In the genomic region with DNA sequence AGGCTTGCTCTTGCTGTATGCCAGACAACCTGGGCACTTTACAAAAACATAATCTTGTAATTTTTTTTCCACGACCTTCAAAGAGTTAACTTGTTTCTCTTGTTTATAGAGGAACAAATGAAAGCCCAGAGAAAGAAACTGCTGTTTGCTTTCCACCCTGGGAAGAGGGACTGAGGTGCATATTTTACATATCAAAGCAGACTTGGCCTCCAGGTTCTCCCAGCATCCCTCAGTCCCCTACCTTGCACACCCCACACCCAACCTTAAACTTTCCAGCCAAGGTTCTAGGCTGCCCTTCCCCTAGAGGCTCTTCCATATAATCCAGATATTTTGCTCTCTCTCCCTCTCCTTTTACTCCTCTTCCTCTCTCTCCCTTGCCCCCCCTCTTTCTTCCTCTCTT, we compare ENCODE assay signal across 18 mouse cellular contexts.
DNase-seq lines count a peak whose midpoint lies in the region; ATAC-seq lines count a peak whose summit lies in the region.
"Had no signal": no experiment of that assay in that cellular context is flagged by ENCODE, and none has a peak within 500 bp of the region (broad histone marks: within the 10 kb centered on the region; RNA-seq: fewer than 3 reads in every experiment).

No protein-coding gene starts in this region.

- H3K36me3 ChIP-seq in forebrain, embryonic 13.5 days (ENCODE audit: poor library complexity, severe bottlenecking) = no peaks in the 10 kb centered on the region
- H3K36me3 ChIP-seq in forebrain, embryonic 11.5 days (ENCODE audit: control insufficient read depth, insufficient read depth, low read length) = no peaks in the 10 kb centered on the region
- H3K36me3 ChIP-seq in midbrain, embryonic 11.5 days (ENCODE audit: control insufficient read depth, insufficient read depth, low read length) = no peaks in the 10 kb centered on the region
- H3K36me3 ChIP-seq in midbrain, embryonic 16.5 days (ENCODE audit: control insufficient read depth, insufficient read depth, low read length) = no peaks in the 10 kb centered on the region
- H3K36me3 ChIP-seq: embryonic facial prominence, embryonic 10.5 days; G1E; heart, embryonic 12.5 days; hindbrain, embryonic 15.5 days had no signal

- no peak overlapping the region for H3K4me3 ChIP-seq in forebrain, embryonic 13.5 days
- no peak overlapping the region for H3K4me3 ChIP-seq in forebrain, embryonic 11.5 days (ENCODE audit: low read depth, low read length)
- H3K4me3 ChIP-seq in midbrain, embryonic 11.5 days (ENCODE audit: low read depth, low read length) = no peak overlapping the region
- H3K4me3 ChIP-seq in midbrain, embryonic 16.5 days (ENCODE audit: low read depth, low read length) = no peak overlapping the region
- H3K4me3 ChIP-seq: embryonic facial prominence, embryonic 10.5 days; heart, embryonic 12.5 days; hindbrain, embryonic 15.5 days had no signal

- H3K27me3 ChIP-seq in forebrain, embryonic 13.5 days = no peaks in the 10 kb centered on the region
- H3K27me3 ChIP-seq in forebrain, embryonic 11.5 days (ENCODE audit: control insufficient read depth, insufficient read depth, low read length) = no peaks in the 10 kb centered on the region
- H3K27me3 ChIP-seq in midbrain, embryonic 11.5 days (ENCODE audit: control insufficient read depth, insufficient read depth, low read length) = no peaks in the 10 kb centered on the region
- no peaks in the 10 kb centered on the region for H3K27me3 ChIP-seq in midbrain, embryonic 16.5 days (ENCODE audit: control insufficient read depth, insufficient read depth, low read depth, low read length)
- H3K27me3 ChIP-seq: CH12.LX had no signal

- H3K27ac ChIP-seq in forebrain, embryonic 13.5 days = peak overlapping the region; percentile 88
- H3K27ac ChIP-seq in forebrain, embryonic 11.5 days (ENCODE audit: low read depth, low read length) = no peak overlapping the region
- no peak overlapping the region for H3K27ac ChIP-seq in midbrain, embryonic 11.5 days (ENCODE audit: low read depth, low read length)
- no peak overlapping the region for H3K27ac ChIP-seq in midbrain, embryonic 16.5 days (ENCODE audit: low read length)
- H3K27ac ChIP-seq: embryonic facial prominence, embryonic 10.5 days; hindbrain, embryonic 15.5 days had no signal

- peaks cover 15% of the 10 kb centered on the region for H3K9me3 ChIP-seq in forebrain, embryonic 13.5 days (replicated peaks)
- H3K9me3 ChIP-seq in forebrain, embryonic 11.5 days (ENCODE audit: control insufficient read depth, low read length) = no peaks in the 10 kb centered on the region; the same call in 1 of the 2 replicates
- H3K9me3 ChIP-seq in midbrain, embryonic 11.5 days (ENCODE audit: control insufficient read depth, low read length) = no peaks in the 10 kb centered on the region
- peaks cover 6% of the 10 kb centered on the region for H3K9me3 ChIP-seq in midbrain, embryonic 16.5 days (replicated peaks; ENCODE audit: control insufficient read depth, low read length, poor library complexity, severe bottlenecking)
- H3K9me3 ChIP-seq: hindbrain, embryonic 15.5 days had no signal

- peaks cover 28% of the 10 kb centered on the region for H3K4me1 ChIP-seq in forebrain, embryonic 13.5 days
- peaks cover 14% of the 10 kb centered on the region for H3K4me1 ChIP-seq in forebrain, embryonic 11.5 days (replicated peaks; ENCODE audit: control insufficient read depth, insufficient read depth, low read length)
- H3K4me1 ChIP-seq in midbrain, embryonic 11.5 days (ENCODE audit: control insufficient read depth, insufficient read depth, low read length) = peaks cover 21% of the 10 kb centered on the region
- peaks cover 8% of the 10 kb centered on the region; the same call in 1 of the 2 replicates for H3K4me1 ChIP-seq in midbrain, embryonic 16.5 days (ENCODE audit: control insufficient read depth, insufficient read depth, low read length)

- no peak for ATAC-seq in forebrain, embryonic 13.5 days
- ATAC-seq in forebrain, embryonic 11.5 days (replicated peaks; ENCODE audit: low FRiP score) = no peak
- ATAC-seq in midbrain, embryonic 11.5 days (ENCODE audit: low FRiP score) = no peak
- no peak for ATAC-seq in midbrain, embryonic 16.5 days
- ATAC-seq: inflammation-experienced regulatory T-cells, adult 6 months; intestine, postnatal 0 days had no signal

- no peak overlapping the region for H3K9ac ChIP-seq in forebrain, embryonic 13.5 days
- no peak overlapping the region for H3K9ac ChIP-seq in forebrain, embryonic 11.5 days (ENCODE audit: low read length)
- H3K9ac ChIP-seq in midbrain, embryonic 11.5 days (ENCODE audit: low read length) = no peak overlapping the region
- H3K9ac ChIP-seq in midbrain, embryonic 16.5 days (ENCODE audit: low read depth, low read length) = no peak overlapping the region
- H3K9ac ChIP-seq: heart, embryonic 12.5 days; hindbrain, embryonic 15.5 days had no signal

- DNase-seq in forebrain, embryonic 11.5 days (ENCODE audit: low spot score) = no peak
- DNase-seq in midbrain, embryonic 11.5 days (ENCODE audit: low spot score, missing footprints) = peak; percentile 86
- peak; percentile 58 for DNase-seq in R1 (ENCODE audit: low read depth, low spot score)
- DNase-seq in left cerebral cortex, adult 11 months (ENCODE audit: low spot score) = no peak
- DNase-seq: adrenal gland, adult 8-10 months; adrenal gland, postnatal 36 days; cerebellum, adult 2 months; cerebellum, postnatal 10 days; gastrocnemius, postnatal 14 days had no signal

- H3K4me2 ChIP-seq in forebrain, embryonic 13.5 days = no peak overlapping the region
- H3K4me2 ChIP-seq in forebrain, embryonic 11.5 days (ENCODE audit: low read depth, low read length, severe bottlenecking) = no peak overlapping the region
- H3K4me2 ChIP-seq in midbrain, embryonic 11.5 days = no peak overlapping the region
- no peak overlapping the region for H3K4me2 ChIP-seq in midbrain, embryonic 16.5 days (ENCODE audit: low read length)
- H3K4me2 ChIP-seq: heart, embryonic 12.5 days; hindbrain, embryonic 15.5 days had no signal

- WGBS in forebrain, embryonic 13.5 days = 26% methylated on average over 1 of the region's 1 CpGs
- WGBS in forebrain, embryonic 11.5 days = 13% methylated on average over 1 of the region's 1 CpGs
- 17% methylated on average over 1 of the region's 1 CpGs for WGBS in midbrain, embryonic 11.5 days
- WGBS in midbrain, embryonic 16.5 days = 23% methylated on average over 1 of the region's 1 CpGs

Comparison
In these comparisons a context has a peak if more than half of its experiments do, and no peak if none do; other contexts are left out.
1. DNase-seq: peak in midbrain, embryonic 11.5 days (single experiment) and R1 (single experiment); none in forebrain, embryonic 11.5 days (single experiment) and left cerebral cortex, adult 11 months (single experiment).